Mouse (Mus musculus) ES-E14 (cell line): ENCODE results near the gene BC035044. TPM values are rescaled to one million over a fixed set of nuclear protein-coding genes. Genes with fewer than 3 reads are reported as not detected.

Source experiments
- DNase-seq: peaks from one replicate; pipeline ENCODE4 v3.0.0-alpha.2; 2013; ENCODE audit warnings: low read depth, low spot score
- H3K27ac ChIP-seq: 2 replicates; pipeline ENCODE4 v1.5.1; 2012; ENCODE audit warnings: low read depth, mild to moderate bottlenecking, low read length, moderate library complexity, mixed read lengths; ENCODE audit not compliant: poor library complexity, insufficient read depth, severe bottlenecking
- H3K36me3 ChIP-seq: 2 replicates; pipeline ENCODE4 v1.6.1; 2012; ENCODE audit warnings: mild to moderate bottlenecking, low read length, moderate library complexity, mixed read lengths; ENCODE audit not compliant: control insufficient read depth, poor library complexity, insufficient read depth, severe bottlenecking
- H3K4me1 ChIP-seq, 2 experiments: fragments of 150-350 bp in 1 of 2; sonication (generic) in 1 of 2; 2 replicates each; pipeline ENCODE4 v1.6.1; 2012; ENCODE audit warnings: low read length in 2 of 2, mild to moderate bottlenecking in 1 of 2, mixed read lengths in 1 of 2; ENCODE audit not compliant: control insufficient read depth in 2 of 2, insufficient read depth in 2 of 2, poor library complexity in 1 of 2
- H3K4me3 ChIP-seq, 2 experiments: fragments of 150-350 bp in 1 of 2; sonication (generic) in 1 of 2; 2 replicates each; pipeline ENCODE4 v1.5.1; 2012; ENCODE audit warnings: low read length in 2 of 2, low read depth in 1 of 2, mild to moderate bottlenecking in 1 of 2, mixed read lengths in 1 of 2; ENCODE audit not compliant: insufficient read depth in 1 of 2, poor library complexity in 1 of 2, severe bottlenecking in 1 of 2
- H3K9ac ChIP-seq: 2 replicates; pipeline ENCODE4 v1.6.1; 2012; ENCODE audit warnings: low read depth, mild to moderate bottlenecking, low read length, mixed read lengths; ENCODE audit not compliant: poor library complexity, insufficient read depth, severe bottlenecking
- H3K9me3 ChIP-seq: fragments of 150-350 bp; sonication (generic); 2 replicates; pipeline ENCODE4 v1.6.1; 2012; ENCODE audit warnings: low read depth, mild to moderate bottlenecking, low read length; ENCODE audit not compliant: control insufficient read depth, insufficient read depth
- CHD2 ChIP-seq: IDR thresholded peaks from 2 replicates; pipeline ENCODE4 v1.6.1; 2014; ENCODE audit warnings: mild to moderate bottlenecking, low read depth, low read length, inconsistent platforms
- HCFC1 ChIP-seq: IDR thresholded peaks from 2 replicates; pipeline ENCODE4 v1.6.1; 2012; ENCODE audit warnings: low read length, inconsistent platforms, borderline replicate concordance; ENCODE audit not compliant: insufficient read depth
- MAFK ChIP-seq: IDR thresholded peaks from 2 replicates; pipeline ENCODE4 v1.6.1; 2014; ENCODE audit warnings: mild to moderate bottlenecking, low read depth, low read length, inconsistent platforms; ENCODE audit not compliant: insufficient read depth
- ZC3H11A ChIP-seq: IDR thresholded peaks from 2 replicates; pipeline ENCODE4 v1.6.1; 2012; ENCODE audit warnings: low read depth, mild to moderate bottlenecking, inconsistent platforms, low read length, borderline replicate concordance
- ZNF384 ChIP-seq: IDR thresholded peaks from 2 replicates; pipeline ENCODE4 v1.6.1; 2012; ENCODE audit warnings: low read depth, low read length, inconsistent platforms
- in situ Hi-C, 2 experiments: fragments of 600-800 bp; cut with MboI; formaldehyde crosslinking; loops; one replicate each; pipeline ENCODE4 v1.15.1; 2025; ENCODE audit warnings: low sequenced_read_pairs in 2 of 2, inconsistent platforms in 1 of 2; ENCODE audit not compliant: unreplicated experiment in 2 of 2
- total RNA-seq: library from RNA; depleted of rRNA; stranded (reverse); fragments of 300-350 nt; gene quantifications from 2 replicates; pipeline ENCODE4 v1.2.3, GENCODE M21; 2012

The BC035044 gene
- total RNA-seq, 1 experiment = not detected

- no peak overlapping the region for H3K9ac ChIP-seq
- H3K4me1 ChIP-seq = peaks cover 0 to 6% of the 10 kb centered on the region in 2 experiments; a peak in 2 of 4 replicates
- H3K36me3 ChIP-seq = no peaks in the 10 kb centered on the region
- no peak for TF ChIP-seq MAFK
- TF ChIP-seq HCFC1 = no peak
- 0 out of 2 replicates have a peak, but pooled peaks have one; percentile 14 for TF ChIP-seq ZC3H11A
- TF ChIP-seq CHD2 = no peak
- H3K27ac ChIP-seq = no peak overlapping the region
- DNase-seq = peak; percentile 39
- in situ Hi-C loops = loop anchor here (5.0 to 10.0 kb wide), 3 partner anchors 395 to 515 kb away; no protein-coding TSS in a partner anchor
- no peak overlapping the region for H3K4me3 ChIP-seq
- H3K9me3 ChIP-seq = no peaks in the 10 kb centered on the region
Measured at GRCm38 (mm10) chr6:128849902-128850301, 41.0 kb downstream of the BC035044 start.

GRCm38 (mm10) chr6:128847401-128847800, 43.5 kb downstream of the BC035044 start:
- H3K4me3 ChIP-seq = no peak overlapping the region
- DNase-seq = no peak
- peaks cover 0 to 2% of the 10 kb centered on the region in 2 experiments; a peak in 2 of 4 replicates for H3K4me1 ChIP-seq
- in situ Hi-C loops = no loop called here
- no peak overlapping the region for H3K27ac ChIP-seq
- H3K36me3 ChIP-seq = no peaks in the 10 kb centered on the region
- H3K9me3 ChIP-seq = no peaks in the 10 kb centered on the region
- TF ChIP-seq HCFC1 (no peak), ZC3H11A (no peak), CHD2 (no peak), ZNF384 (no peak)
- H3K9ac ChIP-seq = no peak overlapping the region

- DNase-seq = no peak
Measured at GRCm38 (mm10) chr6:128845998-128846542, 44.9 kb downstream of the BC035044 start.

GRCm38 (mm10) chr6:128845319-128845979, 45.5 kb downstream of the BC035044 start:
- in situ Hi-C loops = no loop called here
- H3K27ac ChIP-seq = no peak overlapping the region

More at GRCm38 (mm10) chr6:128845998-128846542, 44.9 kb downstream of the BC035044 start:
- no peaks in the 10 kb centered on the region for H3K36me3 ChIP-seq
- H3K4me3 ChIP-seq = no peak overlapping the region
- TF ChIP-seq ZNF384 (no peak), CHD2 (no peak), MAFK (no peak), HCFC1 (no peak), ZC3H11A (no peak)
- peaks cover 0 to 2% of the 10 kb centered on the region in 2 experiments; a peak in 2 of 4 replicates for H3K4me1 ChIP-seq
- in situ Hi-C loops = no loop called here
- no peaks in the 10 kb centered on the region for H3K9me3 ChIP-seq
- no peak overlapping the region for H3K9ac ChIP-seq
- H3K27ac ChIP-seq = no peak overlapping the region

More at GRCm38 (mm10) chr6:128845319-128845979, 45.5 kb downstream of the BC035044 start:
- Histone ChIP-seq H3K36me3 (no peaks in the 10 kb centered on the region), H3K4me1 (peaks cover 0 to 2% of the 10 kb centered on the region in 2 experiments; a peak in 2 of 4 replicates), H3K9ac (no peak overlapping the region), H3K9me3 (no peaks in the 10 kb centered on the region), H3K4me3 (no peak overlapping the region)
- DNase-seq = peak; percentile 90
- peak; percentile 69; the same call in 1 of the 2 replicates for TF ChIP-seq ZC3H11A
- peak; percentile 91 for TF ChIP-seq MAFK
- TF ChIP-seq ZNF384 = no peak
- TF ChIP-seq CHD2 = no peak
- 0 out of 2 replicates have a peak, but pooled peaks have one; percentile 56 for TF ChIP-seq HCFC1
